Mouse (Mus musculus) ZHBTc4 (cell line): ENCODE measurements around the gene Gja4.

Experiments
- DNase-seq: peaks from one replicate; pipeline ENCODE4 v3.0.0-alpha.2; 2011; ENCODE audit warnings: low read depth, low spot score

Gja4 gene

GRCm38 (mm10) chr4:127313861-127314260, at the start of gene Gja4:
Gene Gja4, minus strand, starts transcription at chr4:127314039.
- DNase-seq: peak; percentile 91

GRCm38 (mm10) chr4:127363331-127363730, 49.5 kb upstream of the Gja4 start:
- DNase-seq: peak; percentile 86

GRCm38 (mm10) chr4:127362520-127362919, 48.7 kb upstream of the Gja4 start:
- DNase-seq: no peak

GRCm38 (mm10) chr4:127358018-127358417, 44.2 kb upstream of the Gja4 start, which contains the start of gene Gjb5:
Gene Gjb5, minus strand, starts transcription at chr4:127358181.
- DNase-seq: peak; percentile 80

- no peak for DNase-seq
Observed at GRCm38 (mm10) chr4:127354506-127355485, 41.0 kb upstream of the Gja4 start.

- no peak for DNase-seq
Observed at GRCm38 (mm10) chr4:127353951-127354438, 40.2 kb upstream of the Gja4 start, which contains the start of gene Gjb4. Gene Gjb4, minus strand, starts transcription at chr4:127354081.

GRCm38 (mm10) chr4:127352594-127352993, 38.8 kb upstream of the Gja4 start:
- no peak for DNase-seq

GRCm38 (mm10) chr4:127349560-127350300, 35.9 kb upstream of the Gja4 start:
- no peak for DNase-seq

- DNase-seq: peak; percentile 97
Observed at GRCm38 (mm10) chr4:127345000-127345399, 31.2 kb upstream of the Gja4 start.

- peak; percentile 36 for DNase-seq
Observed at GRCm38 (mm10) chr4:127341372-127341771, 27.5 kb upstream of the Gja4 start.

GRCm38 (mm10) chr4:127337668-127338067, 23.8 kb upstream of the Gja4 start:
- no peak for DNase-seq

- peak; percentile 96 for DNase-seq
Observed at GRCm38 (mm10) chr4:127334870-127335504, 21.1 kb upstream of the Gja4 start.

GRCm38 (mm10) chr4:127331171-127331570, 17.3 kb upstream of the Gja4 start:
- no peak for DNase-seq

- DNase-seq: peak; percentile 73
Observed at GRCm38 (mm10) chr4:127330181-127331100, 16.6 kb upstream of the Gja4 start, which contains the start of gene Gjb3. Gene Gjb3, minus strand, starts transcription at chr4:127330844.

- DNase-seq: no peak
Observed at GRCm38 (mm10) chr4:127329751-127330150, 15.9 kb upstream of the Gja4 start.

- DNase-seq: peak; percentile 96
Observed at GRCm38 (mm10) chr4:127329046-127329445, 15.2 kb upstream of the Gja4 start.

- peak; percentile 50 for DNase-seq
Observed at GRCm38 (mm10) chr4:127328378-127328777, 14.5 kb upstream of the Gja4 start.

- DNase-seq: no peak
Observed at GRCm38 (mm10) chr4:127327749-127328148, 13.9 kb upstream of the Gja4 start.

GRCm38 (mm10) chr4:127327258-127327657, 13.4 kb upstream of the Gja4 start:
- no peak for DNase-seq

- no peak for DNase-seq
Observed at GRCm38 (mm10) chr4:127325276-127325675, 11.4 kb upstream of the Gja4 start.
